Mouse (Mus musculus) liver, adult (tissue): Measurements from ENCODE around the gene Ptpru.

Source experiments
- GATA4 ChIP-seq: IDR thresholded peaks from 2 replicates; pipeline ENCODE4 v1.6.1; 2014; ENCODE audit warnings: mild to moderate bottlenecking, low read length; ENCODE audit not compliant: insufficient replicate concordance

Gene Ptpru

GRCm38 (mm10) chr4:131763479-131763878 is 74.6 kb downstream of the Ptpru start:
- TF ChIP-seq GATA4, result no peak

- TF ChIP-seq GATA4, result no peak
Measured at GRCm38 (mm10) chr4:131762211-131762784, 75.8 kb downstream of the Ptpru start.

GRCm38 (mm10) chr4:131752204-131752837 is 85.8 kb downstream of the Ptpru start:
- no peak for TF ChIP-seq GATA4

- no peak for TF ChIP-seq GATA4
Measured at GRCm38 (mm10) chr4:131751561-131751960, 86.5 kb downstream of the Ptpru start.

GRCm38 (mm10) chr4:131749802-131750201 is 88.3 kb downstream of the Ptpru start:
- no peak for TF ChIP-seq GATA4

GRCm38 (mm10) chr4:131744685-131745043 is 93.4 kb downstream of the Ptpru start:
- no peak for TF ChIP-seq GATA4

- no peak for TF ChIP-seq GATA4
Measured at GRCm38 (mm10) chr4:131743831-131744684, 94.0 kb downstream of the Ptpru start.

GRCm38 (mm10) chr4:131743031-131743430 is 95.1 kb downstream of the Ptpru start:
- TF ChIP-seq GATA4, result no peak

GRCm38 (mm10) chr4:131740621-131741020 is 97.5 kb downstream of the Ptpru start:
- TF ChIP-seq GATA4, result no peak

GRCm38 (mm10) chr4:131728628-131729027 is 109.5 kb downstream of the Ptpru start:
- TF ChIP-seq GATA4, result no peak

- no peak for TF ChIP-seq GATA4
Measured at GRCm38 (mm10) chr4:131723415-131724080, 114.5 kb downstream of the Ptpru start.

- peak; percentile 79; the same call in 1 of the 2 replicates for TF ChIP-seq GATA4
Measured at GRCm38 (mm10) chr4:131722121-131722841, 115.8 kb downstream of the Ptpru start.

- TF ChIP-seq GATA4, result no peak
Measured at GRCm38 (mm10) chr4:131719151-131719550, 118.9 kb downstream of the Ptpru start.
